Mouse (Mus musculus) small intestine, adult 2 months (tissue): ENCODE results near the gene Spats2l.

Experiments used
- CTCF ChIP-seq: fragments of 200-500 bp; IDR thresholded peaks from 2 replicates; pipeline ENCODE4 v1.5.1; 2012; ENCODE audit warnings: low read depth, mild to moderate bottlenecking, control low read depth, inconsistent platforms, low read length, moderate library complexity, mixed read lengths; ENCODE audit not compliant: insufficient replicate concordance, insufficient read length; ENCODE audit errors: extremely low read depth
- POLR2A ChIP-seq: fragments of 200-500 bp; IDR thresholded peaks from 2 replicates; pipeline ENCODE4 v1.6.1; 2012; ENCODE audit warnings: low read depth, mild to moderate bottlenecking, control low read depth, inconsistent platforms, low read length, moderate library complexity

DNA sequence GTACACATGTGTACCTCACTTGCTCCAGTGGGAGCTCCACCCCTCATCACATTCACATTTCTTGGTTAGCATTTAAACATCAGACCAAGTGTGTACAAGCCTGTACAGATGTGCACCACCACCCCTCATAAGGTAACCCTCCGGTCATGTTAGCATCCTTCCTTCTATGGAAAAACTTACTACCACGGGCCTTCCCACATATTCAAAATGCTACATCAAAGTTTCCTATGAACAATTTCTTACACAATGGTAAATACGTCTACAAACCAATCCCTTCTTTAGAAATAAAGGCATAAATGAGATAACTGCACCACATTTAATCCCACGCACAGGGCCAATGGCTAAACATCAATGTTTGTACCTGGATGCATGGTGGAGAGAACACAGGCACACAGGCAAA lies 178.5 kb downstream of the Spats2l start:
- TF ChIP-seq CTCF, result no peak
- TF ChIP-seq POLR2A, result no peak
